Comparison of ENCODE assay signal across 25 mouse cellular contexts in genomic region chr2:174337275-174337674, GRCm38 (mm10). TPM values are rescaled to one million over a fixed set of nuclear protein-coding genes. Genes with fewer than 3 reads are reported as not detected.
"Had no signal": no experiment of that assay in that cellular context is flagged by ENCODE, and none has a peak within 500 bp of the region (broad histone marks: within the 10 kb centered on the region; RNA-seq: fewer than 3 reads in every experiment).

No protein-coding gene starts in this region.

- H3K4me3 ChIP-seq: kidney, embryonic 15.5 days; left cerebral cortex, adult 2 months; limb, embryonic 12.5 days; liver, embryonic 12.5 days; liver, embryonic 15.5 days; lung, embryonic 15.5 days; neural tube, embryonic 12.5 days; neural tube, embryonic 15.5 days had no signal

- H3K4me2 ChIP-seq: kidney, embryonic 15.5 days; limb, embryonic 12.5 days; liver, embryonic 12.5 days; liver, embryonic 15.5 days; lung, embryonic 15.5 days; midbrain, embryonic 11.5 days; neural tube, embryonic 12.5 days; neural tube, embryonic 15.5 days had no signal

- H3K9me3 ChIP-seq: kidney, embryonic 15.5 days; limb, embryonic 12.5 days; liver, embryonic 12.5 days; liver, embryonic 15.5 days; lung, embryonic 15.5 days; neural tube, embryonic 12.5 days; neural tube, embryonic 15.5 days had no signal

- ATAC-seq: liver, embryonic 12.5 days had no signal

- H3K36me3 ChIP-seq: neural tube, embryonic 15.5 days had no signal

- H3K27me3 ChIP-seq: kidney, embryonic 15.5 days; limb, embryonic 12.5 days; liver, embryonic 12.5 days; liver, embryonic 15.5 days; lung, embryonic 15.5 days; neural tube, embryonic 12.5 days; neural tube, embryonic 15.5 days had no signal

- H3K9ac ChIP-seq: kidney, embryonic 15.5 days; limb, embryonic 12.5 days; liver, embryonic 12.5 days; liver, embryonic 15.5 days; lung, embryonic 15.5 days; neural tube, embryonic 12.5 days; neural tube, embryonic 15.5 days had no signal

- H3K27ac ChIP-seq: kidney, embryonic 15.5 days; left cerebral cortex, adult 2 months; liver, embryonic 12.5 days; liver, embryonic 15.5 days; neural tube, embryonic 12.5 days; neural tube, embryonic 15.5 days; stomach, postnatal 0 days had no signal

- DNase-seq: kidney, postnatal 10 days; kidney, postnatal 36 days; layer of hippocampus, postnatal 36 days; liver; lung, adult 18-20 months; lung, postnatal 10 days; lung, postnatal 36 days; midbrain, embryonic 14.5 days; right cerebral cortex, adult 18-20 months; right cerebral cortex, postnatal 14 days; right cerebral cortex, postnatal 4 days; thymus, adult 2 months; thymus, postnatal 14 days; thymus, postnatal 4 days had no signal

RNA-seq across cellular contexts. Expression of gene Gm20721, which starts 9.2 kb away (rescaled TPM):
- total RNA-seq: midbrain, postnatal 0 days had no signal
